Mouse (Mus musculus): ENCODE results near the gene Henmt1. TPM values are rescaled to one million over a fixed set of nuclear protein-coding genes. Genes with fewer than 3 reads are reported as not detected.

Henmt1 gene
- polyA plus RNA-seq, 1 experiment from 2014 or later = 0.20 TPM

GRCm38 (mm10) chr3:108940001-108940633 lies 444 bp downstream of the Henmt1 start, which contains the start of gene Gm9857:
TSS of gene Gm9857 (minus strand) at chr3:108940445.
- Histone ChIP-seq H3K4me2 (peak within 1 kb of the TSS; percentile 70), H3K4me1 (replicated peaks) (no peaks in the 10 kb centered on the region; the same call in 1 of the 2 replicates), H3K36me3 (no peaks in the 10 kb centered on the region), H3K9ac (0 out of 2 replicates have a peak within 1 kb of the TSS, but pooled peaks have one; percentile 4), H3K27me3 (replicated peaks) (no peaks in the 10 kb centered on the region), H3K9me3 (replicated peaks) (0 out of 2 replicates have a peak, but pooled peaks cover 3% of the 10 kb centered on the region), H3K27ac (ENCODE audit: poor library complexity, severe bottlenecking) (no peak within 1 kb of the TSS), H3K4me3 (peak within 1 kb of the TSS; percentile 41)
- WGBS = 45% methylated on average over 54 of the region's 59 CpGs
- no peak for ATAC-seq (ENCODE audit: insufficient number of reproducible peaks, low FRiP score)

- Histone ChIP-seq H3K27me3 (replicated peaks) (no peaks in the 10 kb centered on the region), H3K4me2 (no peak overlapping the region), H3K4me3 (no peak overlapping the region), H3K27ac (ENCODE audit: poor library complexity, severe bottlenecking) (no peak overlapping the region), H3K9me3 (replicated peaks) (0 out of 2 replicates have a peak, but pooled peaks cover 3% of the 10 kb centered on the region), H3K36me3 (no peaks in the 10 kb centered on the region), H3K9ac (no peak overlapping the region), H3K4me1 (replicated peaks) (no peaks in the 10 kb centered on the region; the same call in 1 of the 2 replicates)
- no peak for ATAC-seq (ENCODE audit: insufficient number of reproducible peaks, low FRiP score)
- WGBS = 82% methylated on average over 10 of the region's 10 CpGs
These were observed 1.3 kb downstream of the Henmt1 start for GRCm38 (mm10) chr3:108940996-108941395.

- no peak overlapping the region for H3K4me2 ChIP-seq
- no peak overlapping the region for H3K27ac ChIP-seq (ENCODE audit: poor library complexity, severe bottlenecking)
- no peak overlapping the region for H3K4me3 ChIP-seq
- H3K4me1 ChIP-seq (replicated peaks) = peaks cover 5% of the 10 kb centered on the region; the same call in 1 of the 2 replicates
- H3K27me3 ChIP-seq (replicated peaks) = no peaks in the 10 kb centered on the region
- H3K9ac ChIP-seq = no peak overlapping the region
- H3K36me3 ChIP-seq = no peaks in the 10 kb centered on the region
- H3K9me3 ChIP-seq (replicated peaks) = no peaks in the 10 kb centered on the region
- ATAC-seq (ENCODE audit: insufficient number of reproducible peaks, low FRiP score) = no peak
These were observed 18.3 kb downstream of the Henmt1 start for GRCm38 (mm10) chr3:108957976-108958375.

GRCm38 (mm10) chr3:108959680-108960295 lies 20.1 kb downstream of the Henmt1 start:
- H3K4me3 ChIP-seq = no peak overlapping the region
- H3K9me3 ChIP-seq (replicated peaks) = no peaks in the 10 kb centered on the region
- WGBS = 73% methylated on average over 13 of the region's 13 CpGs
- H3K4me1 ChIP-seq (replicated peaks) = peaks cover 5% of the 10 kb centered on the region; the same call in 1 of the 2 replicates
- H3K4me2 ChIP-seq = no peak overlapping the region
- H3K27ac ChIP-seq (ENCODE audit: poor library complexity, severe bottlenecking) = no peak overlapping the region
- no peaks in the 10 kb centered on the region for H3K27me3 ChIP-seq (replicated peaks)
- no peak overlapping the region for H3K9ac ChIP-seq
- no peak for ATAC-seq (ENCODE audit: insufficient number of reproducible peaks, low FRiP score)
- no peaks in the 10 kb centered on the region for H3K36me3 ChIP-seq

- no peaks in the 10 kb centered on the region for H3K27me3 ChIP-seq (replicated peaks)
- no peaks in the 10 kb centered on the region for H3K36me3 ChIP-seq
- no peak for ATAC-seq (ENCODE audit: insufficient number of reproducible peaks, low FRiP score)
- no peak overlapping the region for H3K27ac ChIP-seq (ENCODE audit: poor library complexity, severe bottlenecking)
- H3K4me1 ChIP-seq (replicated peaks) = peaks cover 5% of the 10 kb centered on the region; the same call in 1 of the 2 replicates
- H3K4me2 ChIP-seq = peak overlapping the region; percentile 51
- H3K9ac ChIP-seq = no peak overlapping the region
- 0 out of 2 replicates have a peak overlapping the region, but pooled peaks have one; percentile 2 for H3K4me3 ChIP-seq
- H3K9me3 ChIP-seq (replicated peaks) = no peaks in the 10 kb centered on the region
- WGBS = 45% methylated on average over 7 of the region's 7 CpGs
These were observed 21.6 kb downstream of the Henmt1 start for GRCm38 (mm10) chr3:108961226-108961625.

- no peaks in the 10 kb centered on the region for H3K36me3 ChIP-seq
- no peak for ATAC-seq (ENCODE audit: insufficient number of reproducible peaks, low FRiP score)
These were observed 22.0 kb downstream of the Henmt1 start for GRCm38 (mm10) chr3:108961655-108962054.

GRCm38 (mm10) chr3:108963278-108963677 lies 23.6 kb downstream of the Henmt1 start:
- WGBS = 62% methylated on average over 3 of the region's 3 CpGs
- H3K27ac ChIP-seq (ENCODE audit: poor library complexity, severe bottlenecking) = no peak overlapping the region
- peaks cover 5% of the 10 kb centered on the region; the same call in 1 of the 2 replicates for H3K4me1 ChIP-seq (replicated peaks)
- no peaks in the 10 kb centered on the region for H3K27me3 ChIP-seq (replicated peaks)
- no peak overlapping the region for H3K4me2 ChIP-seq
- ATAC-seq (ENCODE audit: insufficient number of reproducible peaks, low FRiP score) = no peak
- no peaks in the 10 kb centered on the region for H3K36me3 ChIP-seq
- H3K9ac ChIP-seq = no peak overlapping the region
- no peaks in the 10 kb centered on the region for H3K9me3 ChIP-seq (replicated peaks)
- H3K4me3 ChIP-seq = no peak overlapping the region

More at GRCm38 (mm10) chr3:108961655-108962054, 22.0 kb downstream of the Henmt1 start:
- Histone ChIP-seq H3K4me3 (0 out of 2 replicates have a peak overlapping the region, but pooled peaks have one; percentile 2), H3K4me2 (peak overlapping the region; percentile 51), H3K4me1 (replicated peaks) (peaks cover 5% of the 10 kb centered on the region; the same call in 1 of the 2 replicates), H3K9me3 (replicated peaks) (no peaks in the 10 kb centered on the region), H3K27me3 (replicated peaks) (no peaks in the 10 kb centered on the region), H3K9ac (no peak overlapping the region), H3K27ac (ENCODE audit: poor library complexity, severe bottlenecking) (no peak overlapping the region)
- whole genome bisulfite sequencing = 49% methylated on average over 6 of the region's 6 CpGs

- ATAC-seq (ENCODE audit: insufficient number of reproducible peaks, low FRiP score) = no peak
- H3K27ac ChIP-seq (ENCODE audit: poor library complexity, severe bottlenecking) = no peak overlapping the region
- no peaks in the 10 kb centered on the region for H3K36me3 ChIP-seq
- no peaks in the 10 kb centered on the region for H3K9me3 ChIP-seq (replicated peaks)
- no peaks in the 10 kb centered on the region for H3K27me3 ChIP-seq (replicated peaks)
- H3K4me3 ChIP-seq = no peak overlapping the region
- H3K4me2 ChIP-seq = no peak overlapping the region
- no peak overlapping the region for H3K9ac ChIP-seq
- 82% methylated on average over 3 of the region's 3 CpGs for WGBS
- peaks cover 5% of the 10 kb centered on the region; the same call in 1 of the 2 replicates for H3K4me1 ChIP-seq (replicated peaks)
These were observed 24.1 kb downstream of the Henmt1 start for GRCm38 (mm10) chr3:108963776-108964175.

GRCm38 (mm10) chr3:108964361-108965044 lies 24.8 kb downstream of the Henmt1 start:
- H3K27me3 ChIP-seq (replicated peaks) = no peaks in the 10 kb centered on the region
- no peak overlapping the region for H3K27ac ChIP-seq (ENCODE audit: poor library complexity, severe bottlenecking)
- ATAC-seq (ENCODE audit: insufficient number of reproducible peaks, low FRiP score) = no peak
- no peaks in the 10 kb centered on the region for H3K36me3 ChIP-seq
- H3K9ac ChIP-seq = no peak overlapping the region
- H3K4me1 ChIP-seq (replicated peaks) = peaks cover 5% of the 10 kb centered on the region; the same call in 1 of the 2 replicates
- H3K4me3 ChIP-seq = no peak overlapping the region
- H3K4me2 ChIP-seq = no peak overlapping the region
- 68% methylated on average over 7 of the region's 7 CpGs for whole genome bisulfite sequencing
- no peaks in the 10 kb centered on the region for H3K9me3 ChIP-seq (replicated peaks)

- Histone ChIP-seq H3K4me1 (replicated peaks) (peaks cover 3% of the 10 kb centered on the region; the same call in 1 of the 2 replicates), H3K27ac (ENCODE audit: poor library complexity, severe bottlenecking) (no peak overlapping the region)
These were observed 26.4 kb downstream of the Henmt1 start for GRCm38 (mm10) chr3:108966051-108966450.

More at GRCm38 (mm10) chr3:108966051-108966450, 26.4 kb downstream of the Henmt1 start:
- Histone ChIP-seq H3K9ac (no peak overlapping the region), H3K27me3 (replicated peaks) (no peaks in the 10 kb centered on the region), H3K9me3 (replicated peaks) (no peaks in the 10 kb centered on the region), H3K4me2 (no peak overlapping the region), H3K36me3 (peaks cover 8% of the 10 kb centered on the region; the same call in 1 of the 2 replicates), H3K4me3 (no peak overlapping the region)
- 88% methylated on average over 3 of the region's 3 CpGs for WGBS
- ATAC-seq (ENCODE audit: insufficient number of reproducible peaks, low FRiP score) = no peak

Measured in heart, embryonic 12.5 days (tissue).